In the genomic region with DNA sequence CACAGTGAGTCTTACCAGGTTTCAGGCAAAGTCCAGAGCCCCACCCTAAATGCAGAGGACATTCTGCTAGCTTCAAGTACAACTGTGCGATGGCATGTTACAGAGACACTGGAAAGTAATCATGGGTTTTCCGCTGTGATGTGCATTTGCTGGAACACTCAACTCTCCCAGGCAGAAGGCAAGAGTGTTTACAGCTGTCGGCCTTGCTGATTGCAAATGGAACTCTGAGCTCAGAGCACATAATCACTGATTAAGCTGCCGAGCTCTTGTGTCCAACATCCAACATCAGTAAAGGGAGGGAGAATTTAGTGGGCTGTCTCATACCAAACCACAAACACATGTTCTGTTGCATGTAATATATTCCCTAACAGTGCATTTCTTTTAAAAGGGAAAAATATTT, we compare ENCODE assay signal across 12 mouse cellular contexts.
DNase-seq lines count a peak whose midpoint lies in the region; TF ChIP-seq lines count a peak whose summit lies in the region.
"Had no signal": no experiment of that assay in that cellular context is flagged by ENCODE, and none has a peak within 500 bp of the region (broad histone marks: within the 10 kb centered on the region; RNA-seq: fewer than 3 reads in every experiment).

No protein-coding gene starts in this region.

- no peak for TF ChIP-seq CTCF in gastrocnemius, adult 2 months (IDR thresholded peaks at IDR 0.05)

- no peak overlapping the region for H3K27ac ChIP-seq in gastrocnemius, adult 2 months
- H3K27ac ChIP-seq: hindbrain, embryonic 15.5 days; macrophage had no signal

- intact Hi-C loops in gastrocnemius, postnatal 14 days (cut with DNase I; ENCODE audit: low total_unique reads), result no loop called here
- intact Hi-C loops in gastrocnemius, adult 2 months (cut with DNase I), result no loop called here

- DNase-seq in gastrocnemius, postnatal 14 days, result peak; percentile 3
- DNase-seq in gastrocnemius, adult 2 months, result no peak
- peak; percentile 11 to 16 for DNase-seq in urinary bladder, postnatal 36 days (ENCODE audit: low spot score in 2 of 2)
- no peak for DNase-seq in urinary bladder, adult 2 months (ENCODE audit: low spot score)
- DNase-seq in heart, postnatal 4 days, result peak; percentile 46
- DNase-seq in telencephalon, adult 2 months (ENCODE audit: low read depth, low spot score), result peak; percentile 8
- DNase-seq in cerebellum, postnatal 14 days, result no peak
- DNase-seq in frontal cortex, postnatal 25 days (ENCODE audit: low spot score in 2 of 2), result no peak
- DNase-seq: kidney, postnatal 25 days; right cerebral cortex, postnatal 14 days had no signal

- H3K4me3 ChIP-seq in gastrocnemius, adult 2 months, result no peak overlapping the region
- H3K4me3 ChIP-seq: hindbrain, embryonic 15.5 days had no signal

Comparison
In these comparisons a context has a peak if more than half of its experiments do, and no peak if none do; other contexts are left out.
1. DNase-seq: peak in gastrocnemius, postnatal 14 days (single experiment), urinary bladder, postnatal 36 days (2 of 2), heart, postnatal 4 days (single experiment) and telencephalon, adult 2 months (single experiment); none in gastrocnemius, adult 2 months (single experiment), urinary bladder, adult 2 months (single experiment), cerebellum, postnatal 14 days (0 of 2) and frontal cortex, postnatal 25 days (0 of 2).